Mouse (Mus musculus) ES-E14 (cell line): ENCODE measurements around the gene Ezr. TPM values are rescaled to one million over a fixed set of nuclear protein-coding genes. Genes with fewer than 3 reads are reported as not detected.

ENCODE experiments used
- DNase-seq: peaks from one replicate; pipeline ENCODE4 v3.0.0-alpha.2; 2013; ENCODE audit warnings: low read depth, low spot score
- H3K27ac ChIP-seq: 2 replicates; pipeline ENCODE4 v1.5.1; 2012; ENCODE audit warnings: low read depth, mild to moderate bottlenecking, low read length, moderate library complexity, mixed read lengths; ENCODE audit not compliant: poor library complexity, insufficient read depth, severe bottlenecking
- H3K36me3 ChIP-seq: 2 replicates; pipeline ENCODE4 v1.6.1; 2012; ENCODE audit warnings: mild to moderate bottlenecking, low read length, moderate library complexity, mixed read lengths; ENCODE audit not compliant: control insufficient read depth, poor library complexity, insufficient read depth, severe bottlenecking
- H3K4me1 ChIP-seq, 2 experiments: fragments of 150-350 bp in 1 of 2; sonication (generic) in 1 of 2; 2 replicates each; pipeline ENCODE4 v1.6.1; 2012; ENCODE audit warnings: low read length in 2 of 2, mild to moderate bottlenecking in 1 of 2, mixed read lengths in 1 of 2; ENCODE audit not compliant: control insufficient read depth in 2 of 2, insufficient read depth in 2 of 2, poor library complexity in 1 of 2
- H3K4me3 ChIP-seq, 2 experiments: fragments of 150-350 bp in 1 of 2; sonication (generic) in 1 of 2; 2 replicates each; pipeline ENCODE4 v1.5.1; 2012; ENCODE audit warnings: low read length in 2 of 2, low read depth in 1 of 2, mild to moderate bottlenecking in 1 of 2, mixed read lengths in 1 of 2; ENCODE audit not compliant: insufficient read depth in 1 of 2, poor library complexity in 1 of 2, severe bottlenecking in 1 of 2
- H3K9ac ChIP-seq: 2 replicates; pipeline ENCODE4 v1.6.1; 2012; ENCODE audit warnings: low read depth, mild to moderate bottlenecking, low read length, mixed read lengths; ENCODE audit not compliant: poor library complexity, insufficient read depth, severe bottlenecking
- H3K9me3 ChIP-seq: fragments of 150-350 bp; sonication (generic); 2 replicates; pipeline ENCODE4 v1.6.1; 2012; ENCODE audit warnings: low read depth, mild to moderate bottlenecking, low read length; ENCODE audit not compliant: control insufficient read depth, insufficient read depth
- CHD2 ChIP-seq: IDR thresholded peaks from 2 replicates; pipeline ENCODE4 v1.6.1; 2014; ENCODE audit warnings: mild to moderate bottlenecking, low read depth, low read length, inconsistent platforms
- HCFC1 ChIP-seq: IDR thresholded peaks from 2 replicates; pipeline ENCODE4 v1.6.1; 2012; ENCODE audit warnings: low read length, inconsistent platforms, borderline replicate concordance; ENCODE audit not compliant: insufficient read depth
- MAFK ChIP-seq: IDR thresholded peaks from 2 replicates; pipeline ENCODE4 v1.6.1; 2014; ENCODE audit warnings: mild to moderate bottlenecking, low read depth, low read length, inconsistent platforms; ENCODE audit not compliant: insufficient read depth
- ZC3H11A ChIP-seq: IDR thresholded peaks from 2 replicates; pipeline ENCODE4 v1.6.1; 2012; ENCODE audit warnings: low read depth, mild to moderate bottlenecking, inconsistent platforms, low read length, borderline replicate concordance
- ZNF384 ChIP-seq: IDR thresholded peaks from 2 replicates; pipeline ENCODE4 v1.6.1; 2012; ENCODE audit warnings: low read depth, low read length, inconsistent platforms
- in situ Hi-C, 2 experiments: fragments of 600-800 bp; cut with MboI; formaldehyde crosslinking; loops; one replicate each; pipeline ENCODE4 v1.15.1; 2025; ENCODE audit warnings: low sequenced_read_pairs in 2 of 2, inconsistent platforms in 1 of 2; ENCODE audit not compliant: unreplicated experiment in 2 of 2
- total RNA-seq: library from RNA; depleted of rRNA; stranded (reverse); fragments of 300-350 nt; gene quantifications from 2 replicates; pipeline ENCODE4 v1.2.3, GENCODE M21; 2012

The Ezr gene
- total RNA-seq, 1 experiment, result 131 TPM

DNA sequence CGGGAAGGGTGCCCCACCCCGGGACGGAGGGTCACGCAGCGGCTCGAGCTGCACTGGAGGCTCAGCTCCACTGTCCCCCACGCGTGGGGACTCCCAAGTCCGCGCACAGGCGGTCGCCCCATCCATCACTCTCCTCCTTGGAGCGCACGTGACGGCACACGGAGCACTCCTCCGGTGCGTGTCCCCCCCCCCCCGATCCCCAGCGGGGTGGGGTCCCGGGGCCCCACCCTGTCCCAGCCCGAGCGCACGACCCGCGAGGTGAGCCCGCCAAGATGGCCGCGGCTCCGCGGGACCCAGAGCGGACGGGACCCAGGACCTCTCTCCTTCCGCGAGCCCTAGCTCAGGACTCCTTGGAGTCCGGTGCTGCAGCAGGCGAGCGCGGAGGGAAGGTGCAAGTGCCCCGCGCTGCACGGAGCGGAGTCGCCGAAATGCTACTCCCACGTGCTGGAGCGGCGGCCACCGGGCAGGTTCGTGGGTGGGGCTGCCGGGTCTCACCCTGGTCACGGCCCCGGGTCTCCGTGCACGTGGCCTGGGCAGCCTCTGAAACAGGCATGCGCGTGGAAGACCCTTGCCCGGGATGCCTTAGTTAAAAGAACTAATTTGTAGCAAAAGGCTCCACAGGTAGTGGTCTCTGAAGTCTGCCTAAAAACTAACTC, 550 bp upstream of the Ezr start:
- TF ChIP-seq ZNF384, result no peak
- no peak for TF ChIP-seq CHD2
- TF ChIP-seq MAFK, result no peak
- no peak for TF ChIP-seq ZC3H11A
- no peak; the same call in 1 of the 2 replicates for TF ChIP-seq HCFC1
- no peak for DNase-seq
- Histone ChIP-seq H3K9me3 (no peaks in the 10 kb centered on the region), H3K9ac (peak overlapping the region; percentile 91), H3K4me1 (peaks cover 0 to 5% of the 10 kb centered on the region in 2 experiments), H3K36me3 (no peaks in the 10 kb centered on the region), H3K4me3 (peak overlapping the region; percentile 77 to 93), H3K27ac (peak overlapping the region; percentile 89)
- in situ Hi-C loops, result no loop called here

DNA sequence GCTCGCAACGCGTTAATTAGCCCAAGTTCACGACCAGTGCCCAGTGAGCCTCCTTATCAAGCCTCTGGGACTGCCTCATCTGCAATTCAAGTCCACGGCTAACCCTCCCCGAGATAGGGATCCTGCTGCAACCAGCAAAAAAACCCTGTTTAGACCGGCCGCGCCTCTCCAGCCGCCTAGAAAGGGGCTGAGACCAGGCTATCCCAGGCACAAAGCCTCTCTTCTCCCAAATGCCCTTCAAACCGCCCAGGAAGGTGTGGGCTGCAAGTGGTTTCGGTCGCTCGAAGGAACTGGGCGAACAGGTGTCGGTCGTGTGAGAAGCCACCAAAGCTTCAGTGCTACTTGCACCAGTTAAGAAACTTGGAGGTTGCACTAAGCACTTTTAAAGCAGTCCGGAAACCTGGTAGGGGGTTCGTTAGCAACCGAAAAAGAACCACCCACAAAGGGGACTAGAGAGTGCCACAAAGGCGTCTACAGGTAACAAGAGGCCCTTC, 504 bp downstream of the Ezr start:
- Histone ChIP-seq H3K4me3 (peak overlapping the region; percentile 77 to 93), H3K27ac (peak overlapping the region; percentile 77), H3K36me3 (no peaks in the 10 kb centered on the region), H3K9me3 (no peaks in the 10 kb centered on the region), H3K4me1 (peaks cover 3 to 7% of the 10 kb centered on the region in 2 experiments), H3K9ac (peak overlapping the region; percentile 91)
- TF ChIP-seq HCFC1 (no peak), ZNF384 (no peak), MAFK (no peak), ZC3H11A (no peak), CHD2 (no peak)
- DNase-seq, result peak; percentile 49
- in situ Hi-C loops, result no loop called here

GRCm38 (mm10) chr17:6781273-6781672, 1.3 kb downstream of the Ezr start:
- no peak overlapping the region; the same call in 1 of the 2 replicates for H3K9ac ChIP-seq
- H3K4me1 ChIP-seq, result peaks cover 7 to 8% of the 10 kb centered on the region in 2 experiments
- no peak overlapping the region for H3K27ac ChIP-seq
- H3K9me3 ChIP-seq, result no peaks in the 10 kb centered on the region
- in situ Hi-C loops, result no loop called here
- no peak for DNase-seq
- no peaks in the 10 kb centered on the region for H3K36me3 ChIP-seq
- TF ChIP-seq ZNF384, result no peak
- TF ChIP-seq HCFC1, result no peak
- TF ChIP-seq MAFK, result no peak
- TF ChIP-seq ZC3H11A, result no peak
- no peak for TF ChIP-seq CHD2
- peak overlapping the region; percentile 39 to 77; a peak in 3 of 4 replicates for H3K4me3 ChIP-seq

- Histone ChIP-seq H3K9me3 (no peaks in the 10 kb centered on the region), H3K4me3 (peak overlapping the region; percentile 63 to 77; a peak in 2 of 4 replicates), H3K9ac (no peak overlapping the region; the same call in 1 of the 2 replicates), H3K36me3 (no peaks in the 10 kb centered on the region), H3K4me1 (peaks cover 7 to 8% of the 10 kb centered on the region in 2 experiments), H3K27ac (no peak overlapping the region)
- in situ Hi-C loops, result no loop called here
- no peak for DNase-seq
- TF ChIP-seq ZC3H11A (no peak), MAFK (no peak), ZNF384 (no peak), CHD2 (no peak), HCFC1 (no peak)
Measured at GRCm38 (mm10) chr17:6780521-6781115, 2.0 kb downstream of the Ezr start.
